Mouse (Mus musculus) testis, adult 2 months (tissue): ENCODE results near the gene Rtn4rl1. TPM values are rescaled to one million over a fixed set of nuclear protein-coding genes. Genes with fewer than 3 reads are reported as not detected.

ENCODE experiments used
- H3K27ac ChIP-seq: fragments of 200-500 bp; 2 replicates; pipeline ENCODE4 v1.5.1; 2012; ENCODE audit warnings: low read depth, low read length; ENCODE audit not compliant: control insufficient read depth, insufficient read depth
- H3K27me3 ChIP-seq: fragments of 200-500 bp; 2 replicates; pipeline ENCODE4 v1.6.1; 2012; ENCODE audit warnings: mild to moderate bottlenecking, low read length, moderate library complexity; ENCODE audit not compliant: control insufficient read depth, insufficient read depth
- H3K36me3 ChIP-seq: fragments of 200-500 bp; 2 replicates; pipeline ENCODE4 v1.6.1; 2012; ENCODE audit warnings: mild to moderate bottlenecking, low read length; ENCODE audit not compliant: control insufficient read depth, insufficient read depth
- H3K4me1 ChIP-seq: fragments of 200-500 bp; 2 replicates; pipeline ENCODE4 v1.6.1; 2012; ENCODE audit warnings: low read length; ENCODE audit not compliant: control insufficient read depth, insufficient read depth
- H3K4me3 ChIP-seq: fragments of 200-500 bp; 2 replicates; pipeline ENCODE4 v1.5.1; 2012; ENCODE audit warnings: low read depth, mild to moderate bottlenecking, low read length, moderate library complexity, mixed read lengths; ENCODE audit not compliant: control insufficient read depth
- CTCF ChIP-seq: fragments of 200-500 bp; IDR thresholded peaks from 2 replicates; pipeline ENCODE4 v1.5.1; 2012; ENCODE audit warnings: low read depth, mild to moderate bottlenecking, inconsistent platforms, low read length, moderate library complexity; ENCODE audit not compliant: control insufficient read depth, insufficient read depth, insufficient replicate concordance
- POLR2A ChIP-seq: fragments of 200-500 bp; IDR thresholded peaks from 2 replicates; pipeline ENCODE4 v1.6.1; 2012; ENCODE audit warnings: low read depth, mild to moderate bottlenecking, inconsistent platforms, low read length, moderate library complexity; ENCODE audit not compliant: control insufficient read depth
- polyA plus RNA-seq: library from polyadenylated mRNA; depleted of rRNA; stranded (reverse); fragments of >200 nt; gene quantifications from 2 replicates; pipeline ENCODE4 v1.2.3, GENCODE M21; 2012

Rtn4rl1 gene
- polyA plus RNA-seq, 1 experiment: 3.3 TPM

- no peaks in the 10 kb centered on the region for H3K27me3 ChIP-seq
- no peak for TF ChIP-seq POLR2A
- TF ChIP-seq CTCF: no peak
- H3K4me3 ChIP-seq: no peak overlapping the region
- H3K4me1 ChIP-seq: peaks cover 10% of the 10 kb centered on the region
- H3K27ac ChIP-seq: no peak overlapping the region
- H3K36me3 ChIP-seq: no peaks in the 10 kb centered on the region
Measured at GRCm38 (mm10) chr11:75210755-75211154, 17.2 kb downstream of the Rtn4rl1 start.

- Histone ChIP-seq H3K4me1 (peaks cover 10% of the 10 kb centered on the region), H3K27me3 (no peaks in the 10 kb centered on the region), H3K27ac (no peak overlapping the region), H3K4me3 (no peak overlapping the region), H3K36me3 (no peaks in the 10 kb centered on the region)
- TF ChIP-seq POLR2A (no peak), CTCF (no peak)
Measured at GRCm38 (mm10) chr11:75212031-75212667, 18.6 kb downstream of the Rtn4rl1 start.

GRCm38 (mm10) chr11:75212876-75213275 lies 19.3 kb downstream of the Rtn4rl1 start:
- no peak overlapping the region for H3K4me3 ChIP-seq
- H3K36me3 ChIP-seq: no peaks in the 10 kb centered on the region
- H3K27ac ChIP-seq: no peak overlapping the region
- H3K4me1 ChIP-seq: peaks cover 10% of the 10 kb centered on the region
- TF ChIP-seq CTCF (no peak), POLR2A (no peak)
- H3K27me3 ChIP-seq: no peaks in the 10 kb centered on the region

- no peak overlapping the region for H3K27ac ChIP-seq
- H3K36me3 ChIP-seq: no peaks in the 10 kb centered on the region
- no peaks in the 10 kb centered on the region for H3K27me3 ChIP-seq
- no peak overlapping the region for H3K4me3 ChIP-seq
- TF ChIP-seq CTCF: no peak
- no peak for TF ChIP-seq POLR2A
- peaks cover 10% of the 10 kb centered on the region for H3K4me1 ChIP-seq
Measured at GRCm38 (mm10) chr11:75213372-75214080, 19.9 kb downstream of the Rtn4rl1 start.

GRCm38 (mm10) chr11:75214081-75214950 lies 20.7 kb downstream of the Rtn4rl1 start:
- H3K27me3 ChIP-seq: no peaks in the 10 kb centered on the region
- peaks cover 10% of the 10 kb centered on the region for H3K4me1 ChIP-seq
- no peak overlapping the region for H3K27ac ChIP-seq
- no peak for TF ChIP-seq CTCF
- no peak for TF ChIP-seq POLR2A
- no peaks in the 10 kb centered on the region for H3K36me3 ChIP-seq
- H3K4me3 ChIP-seq: no peak overlapping the region

GRCm38 (mm10) chr11:75220115-75220514 lies 26.5 kb downstream of the Rtn4rl1 start:
- Histone ChIP-seq H3K36me3 (no peaks in the 10 kb centered on the region), H3K27ac (no peak overlapping the region), H3K4me1 (peaks cover 2% of the 10 kb centered on the region; the same call in 1 of the 2 replicates), H3K4me3 (no peak overlapping the region), H3K27me3 (no peaks in the 10 kb centered on the region)
- no peak for TF ChIP-seq POLR2A
- no peak for TF ChIP-seq CTCF

GRCm38 (mm10) chr11:75220517-75221145 lies 27.0 kb downstream of the Rtn4rl1 start:
- 0 out of 2 replicates have a peak overlapping the region, but pooled peaks have one; percentile 16 for H3K27ac ChIP-seq
- no peaks in the 10 kb centered on the region for H3K36me3 ChIP-seq
- peaks cover 2% of the 10 kb centered on the region; the same call in 1 of the 2 replicates for H3K4me1 ChIP-seq
- H3K4me3 ChIP-seq: no peak overlapping the region
- no peaks in the 10 kb centered on the region for H3K27me3 ChIP-seq
- TF ChIP-seq POLR2A: no peak
- TF ChIP-seq CTCF: no peak
